Mouse (Mus musculus) kidney, embryonic 15.5 days (tissue): Measurements from ENCODE around the gene Trim8. TPM values are rescaled to one million over a fixed set of nuclear protein-coding genes. Genes with fewer than 3 reads are reported as not detected.

Experiments
- ATAC-seq: fragments of 200-750 bp; cut with Nextera tagmentation; replicated peaks from 2 replicates; pipeline ENCODE4 v1.8.0; 2017; ENCODE audit warnings: moderate TSS enrichment; ENCODE audit not compliant: low FRiP score
- H3K27ac ChIP-seq: fragments of 300-500 bp; sonication (generic); 2 replicates; pipeline ENCODE4 v1.5.1; 2015; ENCODE audit warnings: mild to moderate bottlenecking, inconsistent platforms
- H3K27me3 ChIP-seq: fragments of 300-500 bp; sonication (generic); 2 replicates; pipeline ENCODE4 v1.6.1; 2015; ENCODE audit warnings: inconsistent platforms
- H3K36me3 ChIP-seq: fragments of 300-500 bp; sonication (generic); 2 replicates; pipeline ENCODE4 v1.6.1; 2015; ENCODE audit warnings: inconsistent platforms
- H3K4me1 ChIP-seq: fragments of 300-500 bp; sonication (generic); 2 replicates; pipeline ENCODE4 v1.6.1; 2015; ENCODE audit warnings: inconsistent platforms
- H3K4me2 ChIP-seq: fragments of 300-500 bp; sonication (generic); 2 replicates; pipeline ENCODE4 v1.6.1; 2015; ENCODE audit warnings: moderate library complexity, mild to moderate bottlenecking, inconsistent platforms
- H3K4me3 ChIP-seq: fragments of 300-500 bp; sonication (generic); replicated peaks from 2 replicates; pipeline ENCODE4 v1.5.1; 2015; ENCODE audit warnings: mild to moderate bottlenecking, inconsistent platforms
- H3K9ac ChIP-seq: fragments of 300-500 bp; sonication (generic); 2 replicates; pipeline ENCODE4 v1.6.1; 2015; ENCODE audit warnings: mild to moderate bottlenecking, inconsistent platforms
- H3K9me3 ChIP-seq: fragments of 300-500 bp; sonication (generic); replicated peaks from 2 replicates; pipeline ENCODE4 v1.6.1; 2016; ENCODE audit warnings: inconsistent platforms
- WGBS: fragments of 180-500 bp; shearing (Covaris S2); methylation state at CpG from one replicate; pipeline ENCODE4 v1.1.7; 2015; ENCODE audit warnings: mixed read lengths; 5-methylcytosine and 5-hydroxymethylcytosine counted together
- polyA plus RNA-seq: library from polyadenylated mRNA; unstranded; fragments of >200 nt; fragmentation: Nextera tagmentation; extraction: Ambion mirVana; gene quantifications from 2 replicates; pipeline ENCODE4 v1.2.1, GENCODE M21; 2015

Gene Trim8
- polyA plus RNA-seq, 1 experiment from 2014 or later: 28.7 TPM

DNA sequence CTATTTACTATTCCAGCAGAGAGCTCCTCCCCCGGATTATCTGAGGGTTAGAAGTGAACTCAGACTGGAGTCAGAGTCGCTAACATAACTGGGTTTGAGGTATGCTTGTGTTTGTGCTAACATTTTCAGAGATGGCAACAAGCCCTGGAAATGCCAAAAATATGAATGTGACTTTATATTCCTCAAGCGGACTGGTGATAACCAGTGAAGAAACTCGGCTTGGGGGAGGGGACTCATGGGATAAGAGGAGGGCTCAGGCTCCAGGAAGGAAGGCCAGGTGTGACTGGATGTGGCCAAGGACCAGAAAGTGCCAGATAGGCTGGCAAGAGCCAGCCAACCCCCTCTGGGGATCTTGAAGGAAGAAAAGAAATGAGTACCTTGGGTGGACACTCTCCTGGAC lies 19.7 kb upstream of the Trim8 start:
- Histone ChIP-seq H3K9ac (no peak overlapping the region), H3K36me3 (peaks cover 35% of the 10 kb centered on the region), H3K4me1 (peaks cover 99% of the 10 kb centered on the region), H3K9me3 (no peaks in the 10 kb centered on the region), H3K27ac (peak overlapping the region; percentile 92), H3K4me2 (no peak overlapping the region), H3K4me3 (no peak overlapping the region), H3K27me3 (no peaks in the 10 kb centered on the region)
- 26% methylated on average over 4 of the region's 4 CpGs for WGBS
- no peak for ATAC-seq

GRCm38 (mm10) chr19:46482896-46483516 lies 18.5 kb upstream of the Trim8 start:
- H3K9ac ChIP-seq: 0 out of 2 replicates have a peak overlapping the region, but pooled peaks have one; percentile 5
- H3K27ac ChIP-seq: peak overlapping the region; percentile 92
- no peak for ATAC-seq
- no peaks in the 10 kb centered on the region for H3K27me3 ChIP-seq
- H3K4me3 ChIP-seq: no peak overlapping the region
- WGBS: 17% methylated on average over 17 of the region's 17 CpGs
- H3K4me1 ChIP-seq: peaks cover 95% of the 10 kb centered on the region
- H3K4me2 ChIP-seq: peak overlapping the region; percentile 27; the same call in 1 of the 2 replicates
- H3K36me3 ChIP-seq: peaks cover 36% of the 10 kb centered on the region
- no peaks in the 10 kb centered on the region for H3K9me3 ChIP-seq

- Histone ChIP-seq H3K4me1 (peaks cover 89% of the 10 kb centered on the region), H3K36me3 (peaks cover 29% of the 10 kb centered on the region), H3K9ac (no peak overlapping the region; the same call in 1 of the 2 replicates), H3K4me2 (peak overlapping the region; percentile 6; the same call in 1 of the 2 replicates), H3K27me3 (no peaks in the 10 kb centered on the region), H3K4me3 (no peak overlapping the region), H3K9me3 (no peaks in the 10 kb centered on the region), H3K27ac (peak overlapping the region; percentile 92)
- WGBS: 36% methylated on average over 15 of the region's 15 CpGs
- no peak for ATAC-seq
Observed at GRCm38 (mm10) chr19:46483701-46484328, 17.7 kb upstream of the Trim8 start.

DNA sequence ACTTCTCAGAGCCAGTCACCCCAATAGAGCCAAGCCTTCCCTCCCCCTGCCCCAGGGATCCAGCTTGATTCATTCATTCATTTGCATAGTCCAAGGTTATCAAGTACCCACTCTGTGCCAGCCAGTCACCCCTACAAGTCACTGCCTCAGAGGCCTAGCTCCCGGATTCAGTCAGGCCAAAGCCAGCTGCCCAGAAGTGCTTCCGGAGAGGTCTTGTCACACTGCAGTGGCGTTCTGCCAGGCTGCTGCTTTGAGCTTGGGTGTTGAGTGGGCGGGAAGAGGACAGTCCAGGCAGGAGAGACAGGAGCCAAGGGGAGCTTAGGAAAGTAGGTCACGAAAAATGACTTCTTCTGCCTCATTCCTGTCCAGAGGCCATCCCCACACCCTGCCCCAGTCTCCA lies 17.0 kb upstream of the Trim8 start:
- Histone ChIP-seq H3K4me2 (no peak overlapping the region), H3K4me1 (peaks cover 83% of the 10 kb centered on the region), H3K9me3 (no peaks in the 10 kb centered on the region), H3K9ac (no peak overlapping the region; the same call in 1 of the 2 replicates), H3K27me3 (no peaks in the 10 kb centered on the region), H3K4me3 (no peak overlapping the region), H3K36me3 (peaks cover 29% of the 10 kb centered on the region), H3K27ac (peak overlapping the region; percentile 92)
- WGBS: 37% methylated on average over 5 of the region's 5 CpGs
- no peak for ATAC-seq

GRCm38 (mm10) chr19:46485847-46486246 lies 15.7 kb upstream of the Trim8 start:
- no peak overlapping the region for H3K4me2 ChIP-seq
- 56% methylated on average over 9 of the region's 9 CpGs for WGBS
- peaks cover 82% of the 10 kb centered on the region for H3K4me1 ChIP-seq
- no peaks in the 10 kb centered on the region for H3K27me3 ChIP-seq
- H3K4me3 ChIP-seq: no peak overlapping the region
- peak overlapping the region; percentile 92; the same call in 1 of the 2 replicates for H3K27ac ChIP-seq
- no peak for ATAC-seq
- no peaks in the 10 kb centered on the region for H3K9me3 ChIP-seq
- H3K36me3 ChIP-seq: peaks cover 25% of the 10 kb centered on the region
- no peak overlapping the region for H3K9ac ChIP-seq

DNA sequence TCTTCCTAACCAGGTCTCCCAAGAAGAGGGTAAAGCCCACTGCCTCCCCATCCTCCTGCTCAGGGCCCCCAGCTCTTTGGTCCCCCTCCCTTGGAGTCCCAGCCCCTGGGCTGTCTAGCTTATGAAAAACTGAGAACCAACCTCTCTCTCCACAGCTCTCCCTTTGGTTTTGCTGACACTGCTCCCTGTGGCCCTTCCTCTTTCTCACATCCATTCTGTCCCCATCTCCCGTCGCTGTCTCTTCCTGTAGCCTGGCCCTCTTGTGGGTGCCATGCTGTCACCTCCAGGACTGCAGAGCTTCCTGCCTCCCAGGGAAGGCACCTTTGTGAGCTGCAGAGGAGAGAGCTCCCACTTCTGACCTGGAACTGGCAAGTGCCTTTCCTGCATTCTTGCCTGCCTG lies 14.8 kb upstream of the Trim8 start:
- Histone ChIP-seq H3K4me2 (no peak overlapping the region), H3K9me3 (no peaks in the 10 kb centered on the region), H3K9ac (no peak overlapping the region), H3K4me1 (peaks cover 74% of the 10 kb centered on the region), H3K4me3 (no peak overlapping the region), H3K36me3 (peaks cover 25% of the 10 kb centered on the region), H3K27me3 (no peaks in the 10 kb centered on the region), H3K27ac (peak overlapping the region; percentile 19)
- ATAC-seq: no peak
- WGBS: 49% methylated on average over 2 of the region's 2 CpGs

- Histone ChIP-seq H3K4me2 (no peak overlapping the region), H3K36me3 (peaks cover 25% of the 10 kb centered on the region), H3K4me3 (no peak overlapping the region), H3K9me3 (no peaks in the 10 kb centered on the region), H3K27ac (no peak overlapping the region), H3K4me1 (peaks cover 47% of the 10 kb centered on the region), H3K9ac (no peak overlapping the region), H3K27me3 (no peaks in the 10 kb centered on the region)
- no peak for ATAC-seq
- WGBS: 96% methylated on average over 1 of the region's 1 CpGs
Observed at GRCm38 (mm10) chr19:46489448-46489847, 12.1 kb upstream of the Trim8 start.

- H3K9me3 ChIP-seq: no peaks in the 10 kb centered on the region
- H3K36me3 ChIP-seq: peaks cover 19% of the 10 kb centered on the region
- H3K27ac ChIP-seq: peak overlapping the region; percentile 19; the same call in 1 of the 2 replicates
- 3% methylated on average over 2 of the region's 2 CpGs for WGBS
- ATAC-seq: 0 out of 2 replicates have a peak, but pooled peaks have one; percentile 33
- H3K4me3 ChIP-seq: no peak overlapping the region
- H3K4me1 ChIP-seq: peaks cover 39% of the 10 kb centered on the region
- no peaks in the 10 kb centered on the region for H3K27me3 ChIP-seq
- no peak overlapping the region for H3K4me2 ChIP-seq
- no peak overlapping the region for H3K9ac ChIP-seq
Observed at GRCm38 (mm10) chr19:46490634-46491033, 10.9 kb upstream of the Trim8 start.

DNA sequence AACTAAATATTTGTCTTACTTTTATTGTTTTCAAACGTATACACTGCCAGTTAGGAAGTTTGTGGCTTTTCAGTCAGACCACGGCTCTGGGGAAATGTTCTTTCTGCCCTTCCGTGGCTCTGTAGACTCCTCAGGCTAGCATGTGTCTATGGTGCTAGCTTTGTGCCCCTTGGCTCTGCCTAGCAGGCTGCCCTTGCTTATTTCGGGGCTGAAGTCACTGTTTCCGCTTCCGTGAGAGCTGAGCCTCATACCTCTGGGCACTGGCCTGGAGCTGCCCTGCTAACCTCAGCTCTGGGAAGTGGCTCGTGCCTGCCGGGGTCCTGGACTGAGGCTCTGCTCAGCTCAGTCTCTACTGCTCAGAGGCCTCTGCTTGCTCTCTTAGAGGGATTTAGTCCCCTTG lies 6.4 kb upstream of the Trim8 start:
- Histone ChIP-seq H3K9me3 (no peaks in the 10 kb centered on the region), H3K9ac (no peak overlapping the region), H3K36me3 (no peaks in the 10 kb centered on the region), H3K4me1 (peaks cover 18% of the 10 kb centered on the region), H3K27ac (0 out of 2 replicates have a peak overlapping the region, but pooled peaks have one; percentile 37), H3K4me2 (no peak overlapping the region), H3K27me3 (no peaks in the 10 kb centered on the region), H3K4me3 (no peak overlapping the region)
- 64% methylated on average over 8 of the region's 8 CpGs for WGBS
- no peak for ATAC-seq

DNA sequence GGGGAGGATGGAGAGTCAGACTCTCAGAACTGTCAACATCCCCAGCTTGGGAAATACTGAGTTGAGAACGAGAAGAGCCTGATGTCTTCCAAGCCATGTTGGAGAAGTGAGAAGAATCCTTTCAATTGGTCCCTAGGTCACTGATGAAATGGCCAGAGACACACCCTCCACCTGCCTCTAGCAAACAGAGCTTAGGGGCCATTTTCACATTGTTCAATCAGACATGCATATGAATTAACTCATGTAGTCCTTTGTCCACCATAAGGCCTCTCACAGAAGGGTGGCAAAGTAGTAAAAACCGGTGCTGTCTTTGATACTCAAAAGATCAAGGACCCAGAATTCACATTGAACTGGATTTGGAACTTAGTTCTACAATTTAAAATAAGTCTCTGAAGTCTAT lies 4.3 kb upstream of the Trim8 start:
- H3K4me1 ChIP-seq: peaks cover 11% of the 10 kb centered on the region
- no peaks in the 10 kb centered on the region for H3K9me3 ChIP-seq
- 71% methylated on average over 2 of the region's 2 CpGs for WGBS
- H3K4me3 ChIP-seq: no peak overlapping the region
- ATAC-seq: no peak
- H3K4me2 ChIP-seq: no peak overlapping the region
- H3K36me3 ChIP-seq: no peaks in the 10 kb centered on the region
- no peak overlapping the region for H3K27ac ChIP-seq
- no peaks in the 10 kb centered on the region for H3K27me3 ChIP-seq
- no peak overlapping the region for H3K9ac ChIP-seq

DNA sequence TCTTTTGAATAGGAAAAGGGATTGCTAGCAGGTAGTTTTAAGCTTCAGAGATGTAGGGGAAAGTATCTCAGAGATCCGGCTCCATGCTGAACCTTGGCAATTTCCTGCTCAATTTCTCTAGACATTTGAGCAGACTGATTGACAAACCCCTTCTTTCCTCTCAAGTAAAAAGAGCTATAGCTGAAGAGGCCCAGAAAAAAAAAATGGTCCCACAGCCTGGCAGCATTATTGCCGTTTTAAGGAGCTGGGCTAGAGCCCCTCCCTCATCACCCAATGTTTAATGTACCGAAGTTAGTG lies 2.0 kb upstream of the Trim8 start:
- Histone ChIP-seq H3K36me3 (no peaks in the 10 kb centered on the region; the same call in 1 of the 2 replicates), H3K27ac (peak overlapping the region; percentile 88), H3K27me3 (no peaks in the 10 kb centered on the region), H3K4me1 (peaks cover 14% of the 10 kb centered on the region), H3K9ac (peak overlapping the region; percentile 33; the same call in 1 of the 2 replicates), H3K9me3 (no peaks in the 10 kb centered on the region), H3K4me3 (peak overlapping the region; percentile 95), H3K4me2 (peak overlapping the region; percentile 55)
- no peak for ATAC-seq
- WGBS: 1% methylated on average over 3 of the region's 3 CpGs

- peak overlapping the region; percentile 99 for H3K9ac ChIP-seq
- H3K4me2 ChIP-seq: peak overlapping the region; percentile 75
- no peaks in the 10 kb centered on the region for H3K27me3 ChIP-seq
- under 1% methylated on average over 51 of the region's 52 CpGs for WGBS
- H3K9me3 ChIP-seq: no peaks in the 10 kb centered on the region
- H3K27ac ChIP-seq: peak overlapping the region; percentile 100
- H3K36me3 ChIP-seq: peaks cover 5% of the 10 kb centered on the region
- H3K4me1 ChIP-seq: peaks cover 20% of the 10 kb centered on the region
- ATAC-seq: peak; percentile 84
- peak overlapping the region; percentile 95 for H3K4me3 ChIP-seq
Observed at GRCm38 (mm10) chr19:46499836-46500580, 1.5 kb upstream of the Trim8 start.
